Mouse (Mus musculus): Measurements from ENCODE around the gene Pla2g4d.

Pla2g4d gene

GRCm38 (mm10) chr2:120288995-120289394 lies at the start of gene Pla2g4d:
Gene Pla2g4d (minus strand): TSS chr2:120289197.
- no peak for DNase-seq (ENCODE audit: low read depth)

GRCm38 (mm10) chr2:120337886-120338285 lies 48.9 kb upstream of the Pla2g4d start:
- peak; percentile 4 for DNase-seq (ENCODE audit: low read depth)

- peak; percentile 42 for DNase-seq (ENCODE audit: low read depth)
These were observed 42.6 kb upstream of the Pla2g4d start for GRCm38 (mm10) chr2:120331575-120331974.

- no peak for DNase-seq (ENCODE audit: low read depth)
These were observed 26.1 kb upstream of the Pla2g4d start for GRCm38 (mm10) chr2:120315077-120315476.

GRCm38 (mm10) chr2:120314487-120314886 lies 25.5 kb upstream of the Pla2g4d start:
- no peak for DNase-seq (ENCODE audit: low read depth)

- DNase-seq (ENCODE audit: low read depth) = no peak
These were observed 25.0 kb upstream of the Pla2g4d start, which contains the start of gene Pla2g4f for GRCm38 (mm10) chr2:120313976-120314375. Gene Pla2g4f (minus strand): TSS chr2:120314165.

- DNase-seq (ENCODE audit: low read depth) = no peak
These were observed 23.4 kb upstream of the Pla2g4d start for GRCm38 (mm10) chr2:120312276-120312825.

GRCm38 (mm10) chr2:120304113-120304512 lies 15.1 kb upstream of the Pla2g4d start:
- DNase-seq (ENCODE audit: low read depth) = peak; percentile 7

GRCm38 (mm10) chr2:120301076-120301475 lies 12.1 kb upstream of the Pla2g4d start:
- DNase-seq (ENCODE audit: low read depth) = no peak

GRCm38 (mm10) chr2:120299866-120300265 lies 10.9 kb upstream of the Pla2g4d start:
- DNase-seq (ENCODE audit: low read depth) = no peak

- DNase-seq (ENCODE audit: low read depth) = no peak
These were observed 7.2 kb upstream of the Pla2g4d start for GRCm38 (mm10) chr2:120296160-120296559.

GRCm38 (mm10) chr2:120291471-120292078 lies 2.6 kb upstream of the Pla2g4d start:
- no peak for DNase-seq (ENCODE audit: low read depth)

- DNase-seq (ENCODE audit: low read depth) = no peak
These were observed 596 bp downstream of the Pla2g4d start for GRCm38 (mm10) chr2:120288401-120288800.

- DNase-seq (ENCODE audit: low read depth) = no peak
These were observed 3.4 kb downstream of the Pla2g4d start for GRCm38 (mm10) chr2:120285639-120286038.

GRCm38 (mm10) chr2:120284705-120285104 lies 4.3 kb downstream of the Pla2g4d start:
- DNase-seq (ENCODE audit: low read depth) = no peak

GRCm38 (mm10) chr2:120284094-120284493 lies 4.9 kb downstream of the Pla2g4d start:
- DNase-seq (ENCODE audit: low read depth) = no peak

- DNase-seq (ENCODE audit: low read depth) = no peak
These were observed 5.4 kb downstream of the Pla2g4d start for GRCm38 (mm10) chr2:120283550-120283949.

- peak; percentile 27 for DNase-seq (ENCODE audit: low read depth)
These were observed 7.8 kb downstream of the Pla2g4d start for GRCm38 (mm10) chr2:120281221-120281620.

- DNase-seq (ENCODE audit: low read depth) = peak; percentile 73
These were observed 9.0 kb downstream of the Pla2g4d start for GRCm38 (mm10) chr2:120279961-120280360.

- DNase-seq (ENCODE audit: low read depth) = no peak
These were observed 12.0 kb downstream of the Pla2g4d start for GRCm38 (mm10) chr2:120276951-120277350.

- DNase-seq (ENCODE audit: low read depth) = no peak
These were observed 20.4 kb downstream of the Pla2g4d start for GRCm38 (mm10) chr2:120268635-120269034.

- peak; percentile 75 for DNase-seq (ENCODE audit: low read depth)
These were observed 23.5 kb downstream of the Pla2g4d start for GRCm38 (mm10) chr2:120265523-120265922.

- no peak for DNase-seq (ENCODE audit: low read depth)
These were observed 24.1 kb downstream of the Pla2g4d start for GRCm38 (mm10) chr2:120264858-120265257.

GRCm38 (mm10) chr2:120262876-120263275 lies 26.1 kb downstream of the Pla2g4d start:
- no peak for DNase-seq (ENCODE audit: low read depth)
